Mouse (Mus musculus) stomach, postnatal 0 days (tissue): ENCODE results near the gene Fbxl17. TPM values are rescaled to one million over a fixed set of nuclear protein-coding genes. Genes with fewer than 3 reads are reported as not detected.

ENCODE experiments used
- ATAC-seq: fragments of 200-750 bp; cut with Nextera tagmentation; 2 replicates; pipeline ENCODE4 v1.8.0; 2017; ENCODE audit not compliant: low FRiP score, low TSS enrichment
- DNase-seq: peaks from one replicate; pipeline ENCODE4 v3.0.0-alpha.2; 2016; ENCODE audit warnings: low spot score
- H3K27ac ChIP-seq: fragments of 300-500 bp; sonication (generic); replicated peaks from 2 replicates; pipeline ENCODE4 v1.5.1; 2014; ENCODE audit warnings: mild to moderate bottlenecking, control low read depth
- H3K27me3 ChIP-seq: fragments of 300-500 bp; sonication (generic); 2 replicates; pipeline ENCODE4 v1.6.1; 2014; ENCODE audit warnings: low read length; ENCODE audit not compliant: control insufficient read depth, insufficient read depth
- H3K36me3 ChIP-seq: fragments of 300-500 bp; sonication (generic); 2 replicates; pipeline ENCODE4 v1.6.1; 2014; ENCODE audit warnings: low read length, mixed read lengths; ENCODE audit not compliant: control insufficient read depth, insufficient read depth
- H3K4me1 ChIP-seq: fragments of 300-500 bp; sonication (generic); replicated peaks from 2 replicates; pipeline ENCODE4 v1.6.1; 2014; ENCODE audit warnings: antibody characterized with exemption; ENCODE audit not compliant: control insufficient read depth, insufficient read depth
- H3K4me2 ChIP-seq: fragments of 300-500 bp; sonication (generic); replicated peaks from 2 replicates; pipeline ENCODE4 v1.6.1; 2014; ENCODE audit warnings: low read depth, mild to moderate bottlenecking, control low read depth, moderate library complexity
- H3K4me3 ChIP-seq: fragments of 300-500 bp; sonication (generic); 2 replicates; pipeline ENCODE4 v1.5.1; 2014; ENCODE audit warnings: low read depth, low read length, control low read depth
- H3K9ac ChIP-seq: fragments of 300-500 bp; sonication (generic); 2 replicates; pipeline ENCODE4 v1.6.1; 2014; ENCODE audit warnings: mild to moderate bottlenecking, low read length, control low read depth, mixed read lengths
- H3K9me3 ChIP-seq: fragments of 300-500 bp; sonication (generic); 2 replicates; pipeline ENCODE4 v1.6.1; 2016; ENCODE audit warnings: low read length; ENCODE audit not compliant: control insufficient read depth
- CTCF ChIP-seq: IDR thresholded peaks from 2 replicates; pipeline ENCODE4 v1.5.1; 2016; ENCODE audit warnings: antibody characterized with exemption, low read depth, mild to moderate bottlenecking, moderate library complexity
- EP300 ChIP-seq: optimal IDR thresholded peaks from 2 replicates; pipeline ENCODE3; 2016; ENCODE audit warnings: antibody characterized with exemption
- WGBS: fragments of 180-500 bp; shearing (Covaris S2); extraction: QIAGEN DNeasy Blood & Tissue Kit; methylation state at CpG from one replicate; pipeline ENCODE4 v1.1.7; 2014; 5-methylcytosine and 5-hydroxymethylcytosine counted together
- polyA plus RNA-seq: library from polyadenylated mRNA; unstranded; fragments of >200 nt; fragmentation: Nextera tagmentation; extraction: Ambion mirVana; gene quantifications from 2 replicates; pipeline ENCODE4 v1.2.1, GENCODE M21; 2015

The Fbxl17 gene
- polyA plus RNA-seq, 1 experiment from 2014 or later = 3.6 TPM

DNA sequence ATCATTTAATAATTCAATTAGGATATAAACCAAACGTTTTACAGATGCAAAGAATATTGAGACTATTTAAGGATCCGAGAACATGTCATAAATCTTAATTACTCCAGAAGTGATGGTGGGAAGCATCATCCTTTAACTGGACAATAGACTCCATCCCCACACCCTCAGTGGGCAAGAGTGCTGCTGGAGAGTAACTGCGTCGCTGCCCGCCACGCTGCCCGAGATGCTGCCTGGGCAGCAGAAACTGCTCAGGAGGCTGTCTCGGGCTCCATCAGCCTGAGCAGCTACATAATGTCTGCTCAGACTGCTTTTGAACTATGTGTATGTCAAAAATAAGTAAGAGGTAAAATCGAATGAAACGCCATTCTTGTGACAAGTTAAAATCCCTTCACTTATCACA, 52.1 kb downstream of the Fbxl17 start:
- H3K4me3 ChIP-seq = no peak overlapping the region
- no peak for ATAC-seq
- H3K36me3 ChIP-seq = no peaks in the 10 kb centered on the region
- H3K9me3 ChIP-seq = no peaks in the 10 kb centered on the region
- H3K27ac ChIP-seq = no peak overlapping the region
- 76% methylated on average over 10 of the region's 10 CpGs for WGBS
- H3K27me3 ChIP-seq = no peaks in the 10 kb centered on the region
- H3K4me2 ChIP-seq = no peak overlapping the region
- DNase-seq = no peak
- TF ChIP-seq EP300 (no peak), CTCF (no peak)
- H3K4me1 ChIP-seq = no peaks in the 10 kb centered on the region
- no peak overlapping the region for H3K9ac ChIP-seq

DNA sequence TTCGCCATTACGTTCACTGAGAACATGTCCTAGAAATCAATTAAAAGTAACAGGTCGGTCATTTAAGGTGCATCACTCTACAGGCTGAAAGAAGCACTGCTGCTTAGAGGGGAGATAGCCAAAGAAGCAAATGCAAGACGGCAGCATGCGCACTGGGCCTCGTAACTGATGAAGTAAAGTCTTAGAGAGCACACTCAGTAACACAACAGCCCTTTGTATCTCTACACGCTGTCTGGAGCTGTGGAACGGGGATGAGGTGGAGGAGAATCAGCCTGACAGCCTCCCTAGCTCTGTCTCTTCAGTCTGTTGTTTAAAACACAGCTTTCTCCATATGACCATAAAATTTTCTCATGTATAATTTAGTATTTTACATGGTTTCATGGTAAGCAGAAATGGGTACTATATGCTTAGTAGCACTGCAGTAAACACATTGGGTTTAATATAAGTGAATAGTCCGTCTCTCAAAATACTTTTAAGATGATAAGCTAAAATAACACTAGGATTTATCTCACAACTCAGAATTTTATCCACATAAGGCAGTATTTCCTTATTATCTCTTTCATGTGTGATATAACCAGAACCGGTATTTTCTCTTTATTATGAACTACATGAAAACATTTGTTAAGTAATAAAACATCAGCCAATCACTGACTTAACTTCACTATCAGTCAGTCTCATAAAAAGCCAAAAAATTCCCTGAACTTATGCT, 52.7 kb downstream of the Fbxl17 start:
- Histone ChIP-seq H3K27me3 (no peaks in the 10 kb centered on the region), H3K27ac (no peak overlapping the region), H3K9ac (no peak overlapping the region), H3K9me3 (no peaks in the 10 kb centered on the region), H3K4me3 (no peak overlapping the region), H3K4me1 (no peaks in the 10 kb centered on the region), H3K36me3 (no peaks in the 10 kb centered on the region), H3K4me2 (no peak overlapping the region)
- TF ChIP-seq EP300 (no peak), CTCF (no peak)
- DNase-seq = no peak
- WGBS = 83% methylated on average over 10 of the region's 10 CpGs
- ATAC-seq = no peak

DNA sequence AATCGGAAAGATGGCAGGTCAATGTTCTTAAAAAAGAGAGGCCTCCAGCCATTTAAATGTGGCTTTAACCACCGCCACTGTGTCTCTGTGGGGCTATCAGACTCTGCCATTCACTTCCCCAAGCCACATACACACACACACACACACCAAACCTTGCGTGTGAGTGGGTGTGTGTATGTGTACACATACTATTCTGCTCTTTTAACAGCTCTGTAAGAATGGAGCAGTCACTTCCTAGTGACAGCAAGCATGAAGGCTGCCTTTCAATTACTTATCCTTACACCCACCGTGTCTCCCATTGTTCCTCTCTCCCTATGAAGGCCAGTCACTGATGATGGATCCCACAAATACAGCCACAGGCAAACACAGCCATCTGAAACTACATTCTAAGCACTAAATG, 54.6 kb downstream of the Fbxl17 start:
- H3K4me3 ChIP-seq = no peak overlapping the region
- 80% methylated on average over 4 of the region's 4 CpGs for WGBS
- no peaks in the 10 kb centered on the region for H3K36me3 ChIP-seq
- no peak overlapping the region for H3K9ac ChIP-seq
- H3K4me2 ChIP-seq = no peak overlapping the region
- H3K4me1 ChIP-seq = no peaks in the 10 kb centered on the region
- H3K27me3 ChIP-seq = no peaks in the 10 kb centered on the region
- DNase-seq (no peak), ATAC-seq (no peak)
- no peak overlapping the region for H3K27ac ChIP-seq
- H3K9me3 ChIP-seq = no peaks in the 10 kb centered on the region
- TF ChIP-seq CTCF (no peak), EP300 (no peak)

DNA sequence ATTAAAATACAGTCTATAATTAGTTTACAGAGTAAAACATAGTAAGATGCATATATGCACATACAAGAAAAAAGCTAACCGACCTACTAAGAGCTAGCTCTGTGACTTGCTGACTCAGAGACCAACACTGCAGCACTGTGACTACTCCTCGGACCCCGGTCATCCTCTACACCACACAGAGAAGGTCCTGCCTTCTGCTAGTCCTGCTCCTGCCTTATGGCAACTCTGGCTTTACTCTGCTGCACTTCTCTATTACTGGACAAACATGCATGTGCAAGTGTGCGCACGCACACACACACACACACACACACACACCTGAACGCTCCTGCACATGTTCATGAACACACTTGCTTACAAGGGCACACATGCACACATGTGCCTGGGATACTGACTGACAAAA, 62.4 kb downstream of the Fbxl17 start:
- Histone ChIP-seq H3K9ac (no peak overlapping the region), H3K4me1 (no peaks in the 10 kb centered on the region), H3K4me2 (no peak overlapping the region), H3K4me3 (no peak overlapping the region), H3K27me3 (no peaks in the 10 kb centered on the region), H3K36me3 (no peaks in the 10 kb centered on the region), H3K9me3 (no peaks in the 10 kb centered on the region), H3K27ac (no peak overlapping the region)
- ATAC-seq = no peak
- no peak for DNase-seq
- TF ChIP-seq EP300 (no peak), CTCF (no peak)
- WGBS = 93% methylated on average over 6 of the region's 6 CpGs

DNA sequence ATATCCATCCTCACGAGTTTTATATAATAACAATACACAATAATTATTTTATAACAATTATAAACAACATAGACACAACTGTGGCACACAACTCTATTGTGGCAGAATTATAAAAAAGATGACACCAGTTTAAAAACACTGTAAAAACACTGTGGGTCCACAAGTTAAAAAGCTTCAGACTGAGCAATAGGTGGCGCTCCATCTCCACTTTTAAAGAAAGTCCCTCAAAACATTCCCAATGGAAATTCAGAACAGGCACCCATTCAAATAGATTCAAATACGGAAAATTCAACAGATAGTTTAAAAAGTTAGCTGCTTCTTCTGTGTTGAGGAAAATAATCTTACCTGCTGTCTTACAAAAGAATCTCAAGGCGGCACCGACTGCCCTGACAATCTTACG, 65.7 kb downstream of the Fbxl17 start:
- WGBS = 50% methylated on average over 6 of the region's 6 CpGs
- Histone ChIP-seq H3K9ac (no peak overlapping the region), H3K36me3 (no peaks in the 10 kb centered on the region), H3K4me3 (no peak overlapping the region), H3K4me2 (no peak overlapping the region), H3K9me3 (no peaks in the 10 kb centered on the region), H3K4me1 (no peaks in the 10 kb centered on the region), H3K27ac (no peak overlapping the region), H3K27me3 (no peaks in the 10 kb centered on the region)
- DNase-seq (no peak), ATAC-seq (no peak)
- TF ChIP-seq CTCF (peak; percentile 76), EP300 (no peak)

DNA sequence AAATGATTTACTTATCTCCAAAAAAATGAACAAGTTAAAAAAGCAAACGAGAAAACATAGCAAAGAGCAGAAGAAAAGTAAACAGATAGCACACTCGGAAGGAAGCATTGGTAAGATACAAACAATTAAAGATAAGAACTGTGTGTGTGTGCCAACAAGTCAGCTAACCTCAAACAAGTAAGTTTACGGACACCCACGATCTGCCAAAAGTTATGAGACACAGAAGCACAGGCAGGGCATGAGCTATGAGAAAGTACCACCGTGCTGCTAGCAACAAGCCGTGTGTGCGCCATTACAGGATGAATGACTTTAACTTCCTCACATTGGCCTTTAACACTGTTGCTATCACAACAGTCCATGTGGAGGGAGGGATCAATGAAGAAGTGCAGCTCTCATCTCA, 68.2 kb downstream of the Fbxl17 start:
- H3K9ac ChIP-seq = no peak overlapping the region
- no peak for ATAC-seq

More for the DNA sequence above, 68.2 kb downstream of the Fbxl17 start:
- 25% methylated on average over 7 of the region's 7 CpGs for WGBS
- H3K27ac ChIP-seq = no peak overlapping the region
- no peak overlapping the region for H3K4me3 ChIP-seq
- no peak for TF ChIP-seq EP300
- no peak for TF ChIP-seq CTCF
- no peaks in the 10 kb centered on the region for H3K9me3 ChIP-seq
- H3K4me1 ChIP-seq = no peaks in the 10 kb centered on the region
- H3K27me3 ChIP-seq = no peaks in the 10 kb centered on the region
- no peak for DNase-seq
- no peak overlapping the region for H3K4me2 ChIP-seq
- no peaks in the 10 kb centered on the region for H3K36me3 ChIP-seq
